Mouse (Mus musculus) embryonic facial prominence, embryonic 11.5 days (tissue): Measurements from ENCODE around the gene Trim62. TPM values are rescaled to one million over a fixed set of nuclear protein-coding genes. Genes with fewer than 3 reads are reported as not detected.

Experiments
- ATAC-seq: fragments of 200-750 bp; cut with Nextera tagmentation; replicated peaks from 2 replicates; pipeline ENCODE4 v1.8.0; 2017; ENCODE audit warnings: low read depth; ENCODE audit not compliant: insufficient number of reproducible peaks, low FRiP score, low TSS enrichment
- DNase-seq: peaks from one replicate; pipeline ENCODE4 v3.0.0-alpha.2; 2015; ENCODE audit warnings: low spot score
- H3K27ac ChIP-seq: fragments of 300-500 bp; sonication (generic); replicated peaks from 2 replicates; pipeline ENCODE4 v1.5.1; 2014; ENCODE audit warnings: mild to moderate bottlenecking, low read depth, low read length, control low read depth
- H3K27me3 ChIP-seq: fragments of 300-500 bp; sonication (generic); 2 replicates; pipeline ENCODE4 v1.6.1; 2014; ENCODE audit warnings: mild to moderate bottlenecking, low read length, moderate library complexity, mixed read lengths; ENCODE audit not compliant: control insufficient read depth, insufficient read depth
- H3K36me3 ChIP-seq: fragments of 300-500 bp; sonication (generic); replicated peaks from 2 replicates; pipeline ENCODE4 v1.6.1; 2014; ENCODE audit warnings: low read depth, mild to moderate bottlenecking, low read length, moderate library complexity, mixed read lengths; ENCODE audit not compliant: control insufficient read depth, insufficient read depth
- H3K4me1 ChIP-seq: fragments of 300-500 bp; sonication (generic); 2 replicates; pipeline ENCODE4 v1.6.1; 2014; ENCODE audit warnings: low read length, mixed read lengths; ENCODE audit not compliant: control insufficient read depth, insufficient read depth
- H3K4me2 ChIP-seq: fragments of 300-500 bp; sonication (generic); 2 replicates; pipeline ENCODE4 v1.6.1; 2014; ENCODE audit warnings: low read depth, mild to moderate bottlenecking, control low read depth, low read length, moderate library complexity
- H3K4me3 ChIP-seq: fragments of 300-500 bp; sonication (generic); 2 replicates; pipeline ENCODE4 v1.5.1; 2014; ENCODE audit warnings: low read depth, low read length, control low read depth
- H3K9ac ChIP-seq: fragments of 300-500 bp; sonication (generic); replicated peaks from 2 replicates; pipeline ENCODE4 v1.6.1; 2014; ENCODE audit warnings: mild to moderate bottlenecking, control low read depth, low read length
- H3K9me3 ChIP-seq: fragments of 300-500 bp; sonication (generic); replicated peaks from 2 replicates; pipeline ENCODE4 v1.6.1; 2016; ENCODE audit warnings: mild to moderate bottlenecking, low read length, inconsistent platforms, mixed read lengths; ENCODE audit not compliant: control insufficient read depth
- WGBS: fragments of 180-500 bp; shearing (Covaris S2); extraction: QIAGEN DNeasy Blood & Tissue Kit; methylation state at CpG from one replicate; pipeline ENCODE4 v1.1.7; 2014; 5-methylcytosine and 5-hydroxymethylcytosine counted together
- polyA plus RNA-seq: library from polyadenylated mRNA; unstranded; fragments of >200 nt; fragmentation: Nextera tagmentation; extraction: Ambion mirVana; gene quantifications from 2 replicates; pipeline ENCODE4 v1.2.1, GENCODE M21; 2014

Trim62 gene
- polyA plus RNA-seq, 1 experiment from 2014 or later, result 14.6 TPM

DNA sequence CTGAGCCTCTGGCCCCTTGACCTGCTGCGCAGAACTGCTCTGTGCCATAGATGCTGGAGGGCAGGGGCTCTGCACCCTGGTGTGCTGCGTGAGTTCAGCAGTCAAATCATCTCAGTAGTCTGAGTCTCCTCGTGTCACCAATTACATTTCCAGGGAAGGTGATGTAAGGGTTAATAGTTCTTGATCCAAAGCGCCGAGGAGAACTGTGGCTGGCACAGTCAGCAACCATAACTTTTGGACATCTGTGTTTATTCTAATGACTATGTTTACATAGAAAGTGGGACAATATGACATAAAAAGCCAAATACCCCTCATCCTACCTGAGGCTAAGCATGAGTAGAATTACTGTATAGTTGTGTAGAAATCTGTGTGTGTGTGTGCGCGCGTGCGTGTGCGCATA lies 3.6 kb downstream of the Trim62 start:
- no peaks in the 10 kb centered on the region for H3K9me3 ChIP-seq
- ATAC-seq (no peak), DNase-seq (no peak)
- H3K36me3 ChIP-seq, result no peaks in the 10 kb centered on the region
- no peak overlapping the region for H3K27ac ChIP-seq
- H3K4me3 ChIP-seq, result no peak overlapping the region
- H3K9ac ChIP-seq, result no peak overlapping the region
- H3K27me3 ChIP-seq, result no peaks in the 10 kb centered on the region
- 68% methylated on average over 10 of the region's 10 CpGs for WGBS
- H3K4me1 ChIP-seq, result no peaks in the 10 kb centered on the region
- no peak overlapping the region for H3K4me2 ChIP-seq

DNA sequence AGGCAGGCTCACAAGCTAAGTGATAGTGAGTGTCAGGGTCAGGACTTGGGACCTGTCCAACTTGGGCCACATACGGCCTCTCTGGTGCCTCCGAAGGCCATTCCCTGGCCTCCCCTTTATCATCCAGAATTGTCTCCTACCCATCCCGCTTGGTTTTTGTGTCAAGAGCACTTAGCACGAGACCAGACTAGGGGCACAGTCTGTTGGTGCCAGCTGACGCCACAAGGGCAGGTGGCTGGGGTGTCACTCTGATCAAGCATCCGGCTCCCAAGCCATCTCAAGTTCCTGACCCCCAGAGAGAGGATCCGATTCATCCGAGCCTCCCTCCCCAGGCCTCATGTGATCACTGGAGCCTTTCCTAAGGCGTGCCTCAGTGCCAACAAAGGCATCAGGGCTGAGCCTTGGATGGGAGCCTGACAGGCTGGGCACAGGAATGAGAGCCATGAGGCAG lies 4.3 kb downstream of the Trim62 start:
- H3K9me3 ChIP-seq, result no peaks in the 10 kb centered on the region
- H3K4me3 ChIP-seq, result no peak overlapping the region
- H3K4me2 ChIP-seq, result no peak overlapping the region
- H3K4me1 ChIP-seq, result no peaks in the 10 kb centered on the region; the same call in 1 of the 2 replicates
- no peaks in the 10 kb centered on the region for H3K27me3 ChIP-seq
- no peak for DNase-seq
- ATAC-seq, result no peak
- H3K27ac ChIP-seq, result no peak overlapping the region
- no peak overlapping the region for H3K9ac ChIP-seq
- 68% methylated on average over 9 of the region's 9 CpGs for WGBS
- H3K36me3 ChIP-seq, result no peaks in the 10 kb centered on the region

DNA sequence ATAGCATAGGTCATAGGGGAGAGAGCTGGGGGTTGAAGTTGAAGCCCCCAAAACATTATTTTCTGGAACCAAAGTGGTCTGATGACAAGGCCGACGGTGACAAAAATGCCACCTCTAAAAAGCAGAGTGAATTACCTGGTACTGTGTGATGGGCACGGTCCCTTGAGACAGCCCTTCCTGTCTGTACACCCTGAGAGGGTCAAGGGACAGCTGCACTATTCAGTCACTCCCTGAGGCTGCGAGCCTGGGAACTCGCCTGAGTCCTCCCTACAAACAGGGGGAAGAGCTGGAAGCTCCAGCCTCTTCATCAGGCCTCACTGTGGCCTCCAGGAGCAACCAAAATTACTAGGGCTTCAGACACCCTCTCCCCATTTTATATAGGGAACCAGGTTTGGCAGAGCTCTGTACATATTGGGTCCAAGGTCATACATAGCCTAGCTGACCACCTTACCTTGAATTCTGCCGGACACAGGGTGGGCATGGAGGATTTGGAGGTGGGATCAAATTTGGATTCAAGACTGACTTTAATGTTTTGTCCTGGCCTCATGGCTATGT lies 5.1 kb downstream of the Trim62 start:
- H3K27ac ChIP-seq, result no peak overlapping the region
- no peak for DNase-seq
- no peaks in the 10 kb centered on the region for H3K9me3 ChIP-seq
- no peaks in the 10 kb centered on the region for H3K27me3 ChIP-seq
- no peak overlapping the region for H3K4me3 ChIP-seq
- 92% methylated on average over 6 of the region's 6 CpGs for WGBS
- ATAC-seq, result no peak
- H3K4me2 ChIP-seq, result no peak overlapping the region
- no peaks in the 10 kb centered on the region for H3K36me3 ChIP-seq
- no peaks in the 10 kb centered on the region; the same call in 1 of the 2 replicates for H3K4me1 ChIP-seq
- H3K9ac ChIP-seq, result no peak overlapping the region

DNA sequence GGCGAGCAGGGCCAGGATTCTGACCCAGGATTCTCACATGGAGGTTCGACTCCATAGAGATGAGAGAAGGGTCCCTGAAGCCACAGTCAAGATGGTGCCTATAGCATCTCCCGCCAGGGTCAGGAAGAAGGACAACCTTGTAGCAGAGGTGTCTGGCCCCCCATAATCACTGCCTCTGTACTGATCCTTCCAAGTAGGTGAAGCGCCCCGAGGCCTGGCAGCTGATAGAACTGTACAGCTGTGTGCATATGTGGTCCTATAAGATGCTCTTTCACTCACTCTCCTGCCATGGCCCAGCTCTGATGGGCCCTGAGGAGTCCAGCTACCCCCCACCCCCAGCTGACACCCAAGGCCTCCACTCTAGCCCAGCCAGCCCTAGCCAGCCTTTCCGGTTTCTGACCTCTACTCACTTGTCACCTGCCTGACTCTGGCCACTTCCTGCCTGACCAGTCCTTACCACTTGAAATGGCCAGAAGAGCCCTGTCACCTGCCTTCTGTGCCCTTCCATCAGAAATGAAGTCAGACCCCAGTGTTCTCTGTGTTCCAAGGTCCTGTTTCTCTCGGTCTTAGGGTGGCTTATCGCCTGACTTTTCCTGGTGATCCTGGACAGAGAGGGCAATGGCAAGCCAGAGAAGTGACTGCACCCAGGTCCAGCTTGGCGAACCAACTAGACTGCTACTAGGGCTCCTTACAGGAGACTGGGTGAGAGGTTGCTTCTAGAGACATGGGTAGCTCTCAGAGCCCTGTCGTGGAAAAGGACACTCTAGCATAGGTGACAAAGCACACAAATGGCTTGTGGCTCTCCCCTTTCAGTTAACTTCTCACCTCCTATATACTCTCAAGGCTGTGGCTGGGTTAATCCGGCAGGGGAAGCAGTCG lies 6.6 kb downstream of the Trim62 start:
- H3K4me2 ChIP-seq, result no peak overlapping the region
- WGBS, result 85% methylated on average over 12 of the region's 12 CpGs
- no peak for ATAC-seq
- DNase-seq, result no peak
- no peaks in the 10 kb centered on the region for H3K27me3 ChIP-seq
- no peak overlapping the region for H3K4me3 ChIP-seq
- H3K36me3 ChIP-seq, result no peaks in the 10 kb centered on the region
- H3K4me1 ChIP-seq, result no peaks in the 10 kb centered on the region; the same call in 1 of the 2 replicates
- H3K27ac ChIP-seq, result no peak overlapping the region
- H3K9me3 ChIP-seq, result no peaks in the 10 kb centered on the region
- H3K9ac ChIP-seq, result no peak overlapping the region

DNA sequence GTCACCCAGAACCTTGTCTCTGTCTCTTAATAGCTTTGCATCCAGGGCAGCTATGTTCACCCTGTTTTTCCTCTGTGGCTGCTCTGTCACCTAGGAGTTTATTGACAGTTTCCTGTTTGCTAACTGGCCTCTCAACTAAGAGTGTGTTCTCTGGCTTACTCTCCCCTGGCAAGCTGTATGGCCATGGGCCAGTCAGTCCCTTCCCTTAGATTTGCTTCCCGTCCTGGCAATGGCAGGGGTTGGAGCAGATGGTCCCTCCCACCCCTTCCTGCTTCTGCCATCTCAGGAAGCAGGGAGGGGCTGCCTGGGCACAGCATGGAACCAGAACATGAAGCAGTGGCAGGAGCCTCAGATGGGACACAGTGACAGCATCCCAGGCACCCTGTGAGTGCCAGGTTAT lies 7.8 kb downstream of the Trim62 start:
- 22% methylated on average over 1 of the region's 1 CpGs for WGBS

DNA sequence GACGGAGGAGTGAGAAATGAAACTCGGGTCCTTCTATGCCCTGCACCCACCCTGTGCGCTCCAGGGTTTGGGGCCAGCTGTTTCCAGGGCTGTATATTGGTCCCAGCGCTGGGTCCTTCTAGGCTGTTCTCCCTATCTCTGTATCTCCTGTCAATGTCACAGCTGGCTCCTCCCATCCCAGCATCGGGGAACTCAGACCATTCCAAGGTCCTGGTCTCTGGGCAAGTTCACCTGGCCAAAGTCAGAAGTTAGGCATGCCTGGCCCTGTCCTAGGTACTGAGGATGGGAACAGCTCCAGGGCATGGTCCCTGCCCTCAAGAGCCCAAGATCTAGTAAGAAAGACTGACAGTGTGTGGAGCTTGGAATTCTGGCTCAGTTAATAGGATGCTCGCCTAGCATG lies 8.4 kb downstream of the Trim62 start:
- H3K27me3 ChIP-seq, result no peaks in the 10 kb centered on the region
- H3K9me3 ChIP-seq, result no peaks in the 10 kb centered on the region
- H3K4me2 ChIP-seq, result no peak overlapping the region
- ATAC-seq (no peak), DNase-seq (no peak)
- 82% methylated on average over 6 of the region's 6 CpGs for WGBS
- H3K4me1 ChIP-seq, result no peaks in the 10 kb centered on the region; the same call in 1 of the 2 replicates
- no peaks in the 10 kb centered on the region for H3K36me3 ChIP-seq
- no peak overlapping the region for H3K27ac ChIP-seq
- no peak overlapping the region for H3K9ac ChIP-seq
- H3K4me3 ChIP-seq, result no peak overlapping the region

More for the DNA sequence above, 7.8 kb downstream of the Trim62 start:
- no peaks in the 10 kb centered on the region for H3K27me3 ChIP-seq
- no peak overlapping the region for H3K4me3 ChIP-seq
- H3K4me2 ChIP-seq, result no peak overlapping the region
- no peak overlapping the region for H3K9ac ChIP-seq
- DNase-seq (no peak), ATAC-seq (no peak)
- no peaks in the 10 kb centered on the region; the same call in 1 of the 2 replicates for H3K4me1 ChIP-seq
- no peak overlapping the region for H3K27ac ChIP-seq
- no peaks in the 10 kb centered on the region for H3K9me3 ChIP-seq
- no peaks in the 10 kb centered on the region for H3K36me3 ChIP-seq

DNA sequence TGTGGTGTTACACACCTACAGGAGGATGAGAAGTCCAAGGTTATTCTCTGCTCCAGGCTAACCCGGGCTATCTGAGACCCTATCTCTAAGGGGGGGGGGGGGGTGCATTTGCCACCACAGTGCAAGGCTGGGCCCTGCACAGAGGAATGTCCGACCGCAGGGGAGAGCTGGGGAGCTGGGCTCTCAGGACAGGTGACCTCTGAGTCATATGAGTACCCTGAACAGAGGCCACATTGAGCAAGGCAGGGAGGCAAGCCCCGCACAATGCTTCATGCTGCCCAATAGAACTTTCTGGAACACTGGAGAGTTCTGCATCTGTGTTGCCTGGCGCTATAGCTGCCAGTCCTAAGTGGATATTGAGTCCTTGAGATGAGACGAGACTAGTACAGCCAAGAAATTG lies 8.8 kb downstream of the Trim62 start:
- WGBS, result 84% methylated on average over 6 of the region's 6 CpGs
- Histone ChIP-seq H3K4me1 (no peaks in the 10 kb centered on the region; the same call in 1 of the 2 replicates), H3K4me3 (no peak overlapping the region), H3K27me3 (no peaks in the 10 kb centered on the region), H3K9me3 (no peaks in the 10 kb centered on the region), H3K36me3 (no peaks in the 10 kb centered on the region), H3K9ac (no peak overlapping the region), H3K27ac (no peak overlapping the region), H3K4me2 (no peak overlapping the region)
- no peak for ATAC-seq
- DNase-seq, result no peak

DNA sequence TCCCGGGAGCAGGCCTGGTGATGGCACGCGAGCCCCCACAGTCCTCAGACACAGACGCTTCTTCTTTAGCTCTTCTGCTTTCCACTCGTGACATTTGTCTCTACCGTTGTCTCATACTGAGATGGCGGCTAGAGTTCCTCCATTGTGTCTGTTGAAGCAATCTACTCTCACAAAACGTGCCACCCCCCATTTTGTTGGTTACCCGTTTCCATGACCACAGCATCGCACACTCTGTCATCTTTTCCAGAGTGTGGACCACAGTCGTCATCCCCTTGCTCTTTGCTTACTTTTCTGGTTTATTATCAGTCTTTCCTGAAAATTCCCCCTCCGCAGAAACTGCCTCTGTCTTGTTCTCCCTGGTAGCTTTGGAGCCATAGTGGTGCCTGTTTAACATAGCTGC lies 10.7 kb downstream of the Trim62 start:
- H3K9ac ChIP-seq, result no peak overlapping the region
- no peak overlapping the region for H3K27ac ChIP-seq
- peaks cover 8% of the 10 kb centered on the region for H3K4me1 ChIP-seq
- 87% methylated on average over 12 of the region's 12 CpGs for WGBS
- no peak overlapping the region for H3K4me2 ChIP-seq
- ATAC-seq (no peak), DNase-seq (no peak)
- H3K9me3 ChIP-seq, result no peaks in the 10 kb centered on the region
- no peaks in the 10 kb centered on the region for H3K27me3 ChIP-seq
- H3K36me3 ChIP-seq, result no peaks in the 10 kb centered on the region
- no peak overlapping the region for H3K4me3 ChIP-seq
